Mouse (Mus musculus) lung, postnatal 0 days (tissue): ENCODE measurements around the gene Pakap.

ENCODE experiments used
- CTCF ChIP-seq: IDR thresholded peaks from 2 replicates; pipeline ENCODE4 v1.5.1; 2016; ENCODE audit warnings: antibody characterized with exemption, mild to moderate bottlenecking
- EP300 ChIP-seq: IDR thresholded peaks from 2 replicates; pipeline ENCODE4 v1.6.1; 2016; ENCODE audit warnings: antibody characterized with exemption, mild to moderate bottlenecking, control low read depth

GRCm38 (mm10) chr4:57797548-57798285 is 229.7 kb downstream of the Pakap start:
- TF ChIP-seq CTCF, result no peak
- no peak; the same call in 1 of the 2 replicates for TF ChIP-seq EP300
